9 mouse cellular contexts compared by ENCODE assay signal in the genomic region with DNA sequence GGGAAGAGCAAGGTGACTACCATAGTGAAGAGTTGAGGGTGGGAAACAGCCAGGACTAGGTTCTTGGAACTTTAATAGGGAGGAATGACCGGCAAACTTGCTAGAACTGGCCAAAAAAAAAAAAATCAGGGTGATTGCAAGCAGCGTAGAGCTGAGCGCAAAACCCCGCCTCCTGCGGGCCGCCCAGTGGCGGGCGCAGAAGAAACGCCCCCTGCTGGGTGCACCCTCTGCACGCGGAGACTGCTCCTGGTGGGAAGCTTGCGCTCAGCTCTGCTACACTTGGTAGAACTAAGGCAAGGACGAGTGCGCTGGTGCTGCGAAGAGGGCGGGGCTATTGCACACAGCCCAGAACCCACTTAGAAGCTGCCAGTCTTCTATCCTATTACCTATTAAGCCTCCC. TPM values are rescaled to one million over a fixed set of nuclear protein-coding genes. Genes with fewer than 3 reads are reported as not detected.
DNase-seq lines count a peak whose midpoint lies in the region; ATAC-seq and TF ChIP-seq lines count a peak whose summit lies in the region.
"Had no signal": no experiment of that assay in that cellular context is flagged by ENCODE, and none has a peak within 500 bp of the region (broad histone marks: within the 10 kb centered on the region; RNA-seq: fewer than 3 reads in every experiment).

No protein-coding gene starts in this region.

- H3K36me3 ChIP-seq in G1E (replicated peaks), result peaks cover 13% of the 10 kb centered on the region
- no peaks in the 10 kb centered on the region for H3K36me3 ChIP-seq in hindbrain, embryonic 11.5 days (ENCODE audit: control insufficient read depth, insufficient read depth, low read length)
- H3K36me3 ChIP-seq in megakaryocyte, embryonic 14.5 days (replicated peaks; ENCODE audit: low read length), result peaks cover 7% of the 10 kb centered on the region

- no peaks in the 10 kb centered on the region for H3K9me3 ChIP-seq in G1E (replicated peaks)
- no peaks in the 10 kb centered on the region for H3K9me3 ChIP-seq in hindbrain, embryonic 11.5 days (ENCODE audit: control insufficient read depth, low read length)
- H3K9me3 ChIP-seq in megakaryocyte, embryonic 14.5 days, result no peaks in the 10 kb centered on the region

- H3K27me3 ChIP-seq in G1E (ENCODE audit: insufficient read depth, low read length), result peaks cover 3% of the 10 kb centered on the region; the same call in 1 of the 2 replicates
- H3K27me3 ChIP-seq in hindbrain, embryonic 11.5 days (ENCODE audit: control insufficient read depth, insufficient read depth, low read length), result peaks cover 81% of the 10 kb centered on the region
- H3K27me3 ChIP-seq in megakaryocyte, embryonic 14.5 days (replicated peaks), result peaks cover 28% of the 10 kb centered on the region

- intact Hi-C loops in left cerebral cortex, postnatal 14 days (cut with DNase I), result no loop called here

- no peak overlapping the region for H3K27ac ChIP-seq in hindbrain, embryonic 11.5 days (ENCODE audit: low read depth, low read length)

- H3K4me2 ChIP-seq in hindbrain, embryonic 11.5 days (replicated peaks; ENCODE audit: low read depth, low read length), result peak overlapping the region; percentile 23; the same call in 1 of the 2 replicates

- H3K9ac ChIP-seq in hindbrain, embryonic 11.5 days (ENCODE audit: low read depth, low read length), result no peak overlapping the region

- DNase-seq in G1E (ENCODE audit: low spot score), result peak; percentile 72
- DNase-seq in brain, adult 2 months (ENCODE audit: low read depth, low spot score), result peak; percentile 90
- peak; percentile 78 for DNase-seq in hindbrain, embryonic 11.5 days (ENCODE audit: low spot score)
- DNase-seq in left cerebral cortex, postnatal 14 days (ENCODE audit: low spot score in 2 of 2), result peak; percentile 71 to 84
- DNase-seq in right cerebral cortex, postnatal 10 days (ENCODE audit: low spot score in 2 of 2), result peak; percentile 67 to 78
- DNase-seq in urinary bladder, postnatal 25 days (ENCODE audit: low spot score), result peak; percentile 79

- ATAC-seq in G1E (ENCODE audit: extremely low read depth, insufficient number of reproducible peaks, low FRiP score, poor library complexity, severe bottlenecking), result peak; percentile 46
- ATAC-seq in frontal cortex, adult (ENCODE audit: low TSS enrichment), result peak; percentile 64
- ATAC-seq in hindbrain, embryonic 11.5 days (ENCODE audit: low FRiP score), result peak; percentile 44

- peak overlapping the region; percentile 67; the same call in 1 of the 2 replicates for H3K4me3 ChIP-seq in G1E (ENCODE audit: low read depth, low read length)
- H3K4me3 ChIP-seq in hindbrain, embryonic 11.5 days (ENCODE audit: low read depth, low read length), result no peak overlapping the region
- H3K4me3 ChIP-seq in megakaryocyte, embryonic 14.5 days (replicated peaks), result peak overlapping the region; percentile 91

- WGBS in hindbrain, embryonic 11.5 days, result under 1% methylated on average over 16 of the region's 16 CpGs

- TF ChIP-seq CTCF in G1E (IDR thresholded peaks at IDR 0.05; ENCODE audit: low read depth, low read length), result no peak

- H3K4me1 ChIP-seq in G1E (ENCODE audit: insufficient read depth, low read depth, low read length), result peaks cover 73% of the 10 kb centered on the region
- H3K4me1 ChIP-seq in hindbrain, embryonic 11.5 days (replicated peaks; ENCODE audit: control insufficient read depth, insufficient read depth, low read length), result peaks cover 3% of the 10 kb centered on the region; the same call in 1 of the 2 replicates
- peaks cover 76% of the 10 kb centered on the region for H3K4me1 ChIP-seq in megakaryocyte, embryonic 14.5 days

RNA-seq across cellular contexts. Expression of gene Mt1, which starts 4.2 kb away (rescaled TPM):
- total RNA-seq in G1E (2014; fragmentation: Nextera tagmentation) (1,659 and 2,059 TPM in 2 replicates), G1E (2017) (5,034 and 5,354 TPM in 2 replicates)
- 1,198 and 3,016 TPM in 2 replicates for polyA plus RNA-seq in G1E (2012)
- 90.1 and 101 TPM in 2 replicates for polyA plus RNA-seq in hindbrain, embryonic 11.5 days (2014; fragmentation: Nextera tagmentation; extraction: Ambion mirVana)
- total RNA-seq in left cerebral cortex, postnatal 14 days (2021), result 100 to 1,000 TPM; 333 to 369 TPM
- polyA plus RNA-seq in megakaryocyte, embryonic 14.5 days (2012; ENCODE audit: insufficient read depth, low replicate concordance), result 627 and 878 TPM in 2 replicates

RNA-seq across cellular contexts. Expression of gene Mt2, which starts 10.7 kb away (rescaled TPM):
- total RNA-seq in G1E (2014; fragmentation: Nextera tagmentation), result 541 and 661 TPM in 2 replicates
- total RNA-seq in G1E (2017), result 2,059 and 2,753 TPM in 2 replicates
- polyA plus RNA-seq in G1E (2012), result 6,726 and 9,419 TPM in 2 replicates
- polyA plus RNA-seq in hindbrain, embryonic 11.5 days (2014; fragmentation: Nextera tagmentation; extraction: Ambion mirVana), result 24.1 and 29.3 TPM in 2 replicates
- total RNA-seq in left cerebral cortex, postnatal 14 days (2021), result 100 to 1,000 TPM; 269 to 360 TPM
- polyA plus RNA-seq in megakaryocyte, embryonic 14.5 days (2012; ENCODE audit: insufficient read depth, low replicate concordance), result 368 and 523 TPM in 2 replicates

RNA-seq across cellular contexts. Expression of gene Mt3, which starts 30.7 kb away (rescaled TPM):
- total RNA-seq in G1E (2014; fragmentation: Nextera tagmentation) (not detected in 2 replicates), G1E (2017) (not detected in 2 replicates)
- polyA plus RNA-seq in G1E (2012), result not detected in 2 replicates
- 11.0 and 13.6 TPM in 2 replicates for polyA plus RNA-seq in hindbrain, embryonic 11.5 days (2014; fragmentation: Nextera tagmentation; extraction: Ambion mirVana)
- total RNA-seq in left cerebral cortex, postnatal 14 days (2021), result 100 to 1,000 TPM; 740 to 758 TPM
- polyA plus RNA-seq in megakaryocyte, embryonic 14.5 days (2012; ENCODE audit: insufficient read depth, low replicate concordance), result not detected in 2 replicates

RNA-seq across cellular contexts. Expression of gene Nup93, which starts 31.2 kb away (rescaled TPM):
- total RNA-seq in G1E (2014; fragmentation: Nextera tagmentation), result 37.7 and 39.9 TPM in 2 replicates
- total RNA-seq in G1E (2017), result 40.8 and 42.5 TPM in 2 replicates
- 5.6 and 6.0 TPM in 2 replicates for polyA plus RNA-seq in G1E (2012)
- 95.1 and 112 TPM in 2 replicates for polyA plus RNA-seq in hindbrain, embryonic 11.5 days (2014; fragmentation: Nextera tagmentation; extraction: Ambion mirVana)
- total RNA-seq in left cerebral cortex, postnatal 14 days (2021), result 10 to 100 TPM; 46.6 to 52.8 TPM
- polyA plus RNA-seq in megakaryocyte, embryonic 14.5 days (2012; ENCODE audit: insufficient read depth, low replicate concordance), result 3.1 and 3.3 TPM in 2 replicates

RNA-seq across cellular contexts. Expression of gene Mt4, which starts 46.1 kb away (rescaled TPM):
- total RNA-seq in G1E (2014; fragmentation: Nextera tagmentation) (not detected in 2 replicates), G1E (2017) (not detected in 2 replicates)
- not detected in 2 replicates for polyA plus RNA-seq in G1E (2012)
- not detected in 2 replicates for polyA plus RNA-seq in hindbrain, embryonic 11.5 days (2014; fragmentation: Nextera tagmentation; extraction: Ambion mirVana)
- total RNA-seq in left cerebral cortex, postnatal 14 days (2021), result not detected
- polyA plus RNA-seq in megakaryocyte, embryonic 14.5 days (2012; ENCODE audit: insufficient read depth, low replicate concordance), result not detected in 2 replicates
- total RNA-seq: layer of hippocampus, postnatal 14 days had no signal

Comparison
In these comparisons a context has a peak if more than half of its experiments do, and no peak if none do; other contexts are left out.
1. RNA of gene Mt2, which starts 10.7 kb away (polyA plus RNA-seq): 6,726 to 9,419 TPM in G1E; 368 to 523 TPM in megakaryocyte, embryonic 14.5 days and 24.1 to 29.3 TPM in hindbrain, embryonic 11.5 days; every median in the first group is over 10 times any median in the second.
2. RNA of gene Mt3, which starts 30.7 kb away (polyA plus RNA-seq): 11.0 to 13.6 TPM in hindbrain, embryonic 11.5 days; not detected in G1E and not detected in megakaryocyte, embryonic 14.5 days; every median in the first group is over 10 times any median in the second.
3. Peak in every context shown above with its lines, with median percentiles within 50 percentile points of each other: ATAC-seq and DNase-seq.